Mouse (Mus musculus) forebrain, embryonic 10.5 days (tissue): ENCODE measurements at regions not wholly inside any gene's neighbourhood (a gene's known extent, or its start where the extent isn't known, plus 50 kb on each side); places are given as distances from the start of the nearest gene placed in this dataset. TPM values are rescaled to one million over a fixed set of nuclear protein-coding genes. Genes with fewer than 3 reads are reported as not detected.

Experiments
- microRNA-seq: library from miRNA; unstranded; fragments of <30 nt; microRNA quantifications from one replicate; pipeline ENCODE4, GENCODE M21; 2017

Small RNA genes lying in the stretch of these regions (microRNA-seq; reads per million reads assigned to microRNA genes)
- gene Gm44319 = not detected
